Mouse (Mus musculus): ENCODE results near the gene Taf1b. TPM values are rescaled to one million over a fixed set of nuclear protein-coding genes. Genes with fewer than 3 reads are reported as not detected.
"Not testable (repeated sequence)": the region's sequence is repeated elsewhere in the genome, so short reads cannot be mapped to it uniquely, and the experiment has no call there.

The Taf1b gene
- total and polyA plus RNA-seq, 2 experiments from 2014 or later, result 33.6 to 35.3 TPM

GRCm38 (mm10) chr12:24517118-24517517, 19.0 kb downstream of the Taf1b start:
- WGBS, result 92% methylated on average over 8 of the region's 8 CpGs
- DNase-seq, result no peak
- H3K36me3 ChIP-seq (ENCODE audit: insufficient read depth), result peaks cover 72% of the 10 kb centered on the region

GRCm38 (mm10) chr12:24521076-24521475, 22.9 kb downstream of the Taf1b start:
- ATAC-seq (peak; percentile 55), DNase-seq (peak; percentile 18)
- H3K4me3 ChIP-seq (ENCODE audit: low read depth, low read length), result no peak overlapping the region

More at GRCm38 (mm10) chr12:24517118-24517517, 19.0 kb downstream of the Taf1b start:
- Histone ChIP-seq H3K4me3 (ENCODE audit: low read depth, low read length) (no peak overlapping the region), H3K4me2 (ENCODE audit: low read depth) (no peak overlapping the region), H3K9ac (no peak overlapping the region), H3K9me3 (ENCODE audit: low read length) (no peaks in the 10 kb centered on the region), H3K27me3 (ENCODE audit: insufficient read depth, low read length) (no peaks in the 10 kb centered on the region), H3K4me1 (ENCODE audit: insufficient read depth) (no peaks in the 10 kb centered on the region), H3K27ac (ENCODE audit: low read depth, low read length) (no peak overlapping the region)
- ATAC-seq, result no peak
- no peak for TF ChIP-seq CTCF (IDR thresholded peaks at IDR 0.05; ENCODE audit: low read depth)

GRCm38 (mm10) chr12:24525065-24525464, 26.9 kb downstream of the Taf1b start:
- not testable (repeated sequence) for H3K27me3 ChIP-seq (ENCODE audit: insufficient read depth, low read length); H3K27ac ChIP-seq (ENCODE audit: low read depth, low read length); H3K9ac ChIP-seq; DNase-seq; H3K4me1 ChIP-seq (ENCODE audit: insufficient read depth); ATAC-seq; H3K4me3 ChIP-seq (ENCODE audit: low read depth, low read length); H3K4me2 ChIP-seq (ENCODE audit: low read depth); H3K9me3 ChIP-seq (ENCODE audit: low read length)
- peaks cover 31% of the 10 kb centered on the region for H3K36me3 ChIP-seq (ENCODE audit: insufficient read depth)
- WGBS, result 87% methylated on average over 7 of the region's 7 CpGs

More at GRCm38 (mm10) chr12:24521076-24521475, 22.9 kb downstream of the Taf1b start:
- 0 out of 2 replicates have a peak overlapping the region, but pooled peaks have one; percentile 10 for H3K27ac ChIP-seq (ENCODE audit: low read depth, low read length)
- peaks cover 48% of the 10 kb centered on the region for H3K36me3 ChIP-seq (ENCODE audit: insufficient read depth)
- no peak overlapping the region for H3K9ac ChIP-seq
- WGBS, result 41% methylated on average over 3 of the region's 3 CpGs
- no peak overlapping the region for H3K4me2 ChIP-seq (ENCODE audit: low read depth)
- no peaks in the 10 kb centered on the region for H3K27me3 ChIP-seq (ENCODE audit: insufficient read depth, low read length)
- no peaks in the 10 kb centered on the region for H3K4me1 ChIP-seq (ENCODE audit: insufficient read depth)
- no peaks in the 10 kb centered on the region for H3K9me3 ChIP-seq (ENCODE audit: low read length)
- TF ChIP-seq CTCF (IDR thresholded peaks at IDR 0.05; ENCODE audit: low read depth), result no peak

- Histone ChIP-seq H3K4me2 (ENCODE audit: low read depth) (no peak overlapping the region), H3K27ac (ENCODE audit: low read depth, low read length) (no peak overlapping the region), H3K4me3 (ENCODE audit: low read depth, low read length) (no peak overlapping the region), H3K36me3 (ENCODE audit: insufficient read depth) (0 out of 2 replicates have a peak, but pooled peaks cover 14% of the 10 kb centered on the region), H3K4me1 (ENCODE audit: insufficient read depth) (peaks cover 2% of the 10 kb centered on the region; the same call in 1 of the 2 replicates), H3K9me3 (ENCODE audit: low read length) (no peaks in the 10 kb centered on the region), H3K27me3 (ENCODE audit: insufficient read depth, low read length) (no peaks in the 10 kb centered on the region), H3K9ac (no peak overlapping the region)
- no peak for TF ChIP-seq CTCF (IDR thresholded peaks at IDR 0.05; ENCODE audit: low read depth)
- DNase-seq, result no peak
- WGBS, result 42% methylated on average over 5 of the region's 5 CpGs
- no peak for ATAC-seq
Measured at GRCm38 (mm10) chr12:24536390-24536789, 38.2 kb downstream of the Taf1b start.

GRCm38 (mm10) chr12:24537201-24537600, 39.0 kb downstream of the Taf1b start:
- Histone ChIP-seq H3K9ac (no peak overlapping the region), H3K4me3 (ENCODE audit: low read depth, low read length) (no peak overlapping the region), H3K4me1 (ENCODE audit: insufficient read depth) (peaks cover 2% of the 10 kb centered on the region; the same call in 1 of the 2 replicates), H3K4me2 (ENCODE audit: low read depth) (no peak overlapping the region), H3K36me3 (ENCODE audit: insufficient read depth) (0 out of 2 replicates have a peak, but pooled peaks cover 14% of the 10 kb centered on the region), H3K27me3 (ENCODE audit: insufficient read depth, low read length) (no peaks in the 10 kb centered on the region), H3K27ac (ENCODE audit: low read depth, low read length) (no peak overlapping the region), H3K9me3 (ENCODE audit: low read length) (no peaks in the 10 kb centered on the region)
- WGBS, result 19% methylated on average over 2 of the region's 2 CpGs
- ATAC-seq, result no peak
- DNase-seq, result no peak
- TF ChIP-seq CTCF (IDR thresholded peaks at IDR 0.05; ENCODE audit: low read depth), result no peak

GRCm38 (mm10) chr12:24537965-24538364, 39.8 kb downstream of the Taf1b start:
- Histone ChIP-seq H3K9ac (no peak overlapping the region), H3K36me3 (ENCODE audit: insufficient read depth) (0 out of 2 replicates have a peak, but pooled peaks cover 14% of the 10 kb centered on the region), H3K9me3 (ENCODE audit: low read length) (no peaks in the 10 kb centered on the region), H3K4me2 (ENCODE audit: low read depth) (no peak overlapping the region), H3K27ac (ENCODE audit: low read depth, low read length) (no peak overlapping the region), H3K4me3 (ENCODE audit: low read depth, low read length) (no peak overlapping the region), H3K4me1 (ENCODE audit: insufficient read depth) (peaks cover 2% of the 10 kb centered on the region; the same call in 1 of the 2 replicates), H3K27me3 (ENCODE audit: insufficient read depth, low read length) (no peaks in the 10 kb centered on the region)
- no peak for TF ChIP-seq CTCF (IDR thresholded peaks at IDR 0.05; ENCODE audit: low read depth)
- ATAC-seq (peak; percentile 52; the same call in 1 of the 2 replicates), DNase-seq (peak; percentile 49)
- 19% methylated on average over 4 of the region's 4 CpGs for WGBS

GRCm38 (mm10) chr12:24541426-24542154, 43.4 kb downstream of the Taf1b start:
- H3K36me3 ChIP-seq (ENCODE audit: insufficient read depth), result peaks cover 31% of the 10 kb centered on the region
- H3K27me3 ChIP-seq (ENCODE audit: insufficient read depth, low read length), result no peaks in the 10 kb centered on the region
- no peak overlapping the region for H3K9ac ChIP-seq
- no peak overlapping the region for H3K27ac ChIP-seq (ENCODE audit: low read depth, low read length)
- 78% methylated on average over 16 of the region's 16 CpGs for whole genome bisulfite sequencing
- no peak for TF ChIP-seq CTCF (IDR thresholded peaks at IDR 0.05; ENCODE audit: low read depth)
- H3K4me2 ChIP-seq (ENCODE audit: low read depth), result no peak overlapping the region
- ATAC-seq (peak; percentile 65), DNase-seq (no peak)
- no peak overlapping the region for H3K4me3 ChIP-seq (ENCODE audit: low read depth, low read length)
- no peaks in the 10 kb centered on the region for H3K9me3 ChIP-seq (ENCODE audit: low read length)
- peaks cover 2% of the 10 kb centered on the region; the same call in 1 of the 2 replicates for H3K4me1 ChIP-seq (ENCODE audit: insufficient read depth)

Data from forebrain, postnatal 0 days (tissue).